Mouse (Mus musculus): ENCODE results near the gene Csk.

The Csk gene

GRCm38 (mm10) chr9:57602098-57602497 lies 51.3 kb downstream of the Csk start:
- DNase-seq (ENCODE audit: low spot score): no peak

DNA sequence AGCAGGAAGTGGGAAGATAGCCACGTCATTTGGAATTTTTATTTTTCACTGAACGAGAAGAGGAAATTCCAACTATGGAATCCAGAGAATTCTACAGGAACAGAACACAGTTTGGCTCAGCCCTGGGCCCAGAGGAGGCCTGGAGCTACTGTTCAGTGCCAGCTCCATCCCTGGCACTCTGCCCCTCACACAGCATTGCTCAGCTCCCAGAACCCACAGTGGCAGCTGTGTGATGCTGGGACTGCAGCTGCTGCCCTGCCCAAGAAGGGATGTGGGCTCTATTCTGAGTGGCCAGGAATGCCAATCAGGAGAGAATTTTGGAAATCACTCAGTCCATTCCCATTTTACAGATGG lies 52.1 kb downstream of the Csk start:
- DNase-seq (ENCODE audit: low spot score): no peak

DNA sequence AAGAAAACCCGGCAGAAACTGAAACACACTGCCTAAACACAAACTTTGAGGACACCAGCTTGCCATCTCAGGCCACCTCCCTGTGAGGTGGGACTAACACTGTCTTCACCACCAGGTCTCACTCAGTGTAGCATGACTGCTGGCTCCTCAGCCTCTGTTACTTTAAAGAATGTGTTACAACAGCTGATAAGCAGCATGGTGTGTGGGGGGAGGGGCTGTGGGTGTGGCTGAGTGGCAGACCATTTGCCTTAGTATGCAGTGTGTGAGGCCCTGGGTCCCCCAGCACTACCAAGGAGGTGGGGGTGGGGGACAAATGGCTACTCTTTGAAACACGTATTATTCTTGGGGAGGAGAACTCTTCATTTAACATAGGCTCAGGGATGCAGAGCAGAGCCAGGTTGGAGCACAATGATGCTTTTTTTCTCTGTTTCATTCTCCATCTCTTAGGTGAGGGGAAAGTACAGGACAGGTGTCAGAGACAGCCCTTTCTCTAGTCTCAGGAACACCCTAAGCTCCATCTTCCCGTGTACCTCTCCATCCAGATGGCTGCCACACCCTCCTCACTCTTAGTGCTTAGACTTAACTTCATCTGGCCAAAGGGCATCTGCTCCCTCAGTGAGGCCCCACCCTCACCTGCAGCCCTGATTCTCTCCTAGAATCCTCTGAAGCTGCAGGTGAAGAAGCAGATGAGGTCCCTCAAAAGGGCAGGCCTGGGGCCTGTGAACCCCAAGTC lies 52.6 kb downstream of the Csk start:
- DNase-seq (ENCODE audit: low spot score): no peak

- DNase-seq (ENCODE audit: low spot score): no peak
These were observed 54.4 kb downstream of the Csk start for GRCm38 (mm10) chr9:57598851-57599563.

GRCm38 (mm10) chr9:57597929-57598382 lies 55.5 kb downstream of the Csk start:
- no peak for DNase-seq (ENCODE audit: low spot score)

GRCm38 (mm10) chr9:57597265-57597664 lies 56.2 kb downstream of the Csk start:
- DNase-seq (ENCODE audit: low spot score): no peak

DNA sequence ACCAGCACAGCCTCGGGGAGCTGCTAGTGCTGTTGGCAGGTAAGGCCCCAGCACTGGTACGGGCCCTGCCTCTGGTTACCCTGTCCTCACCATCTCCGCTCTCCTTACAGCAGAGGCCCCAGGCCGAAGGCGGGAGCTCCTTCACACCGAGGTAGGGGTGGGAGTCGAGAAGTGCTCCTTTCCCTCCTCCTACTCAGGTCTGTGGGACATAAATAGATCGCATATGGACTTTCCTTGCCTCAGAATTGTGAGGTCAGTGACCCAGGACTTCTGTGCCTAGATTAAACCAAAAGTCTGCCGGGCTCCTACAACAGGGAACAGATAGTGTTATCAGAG lies 59.3 kb downstream of the Csk start:
- DNase-seq (ENCODE audit: low spot score): no peak

DNA sequence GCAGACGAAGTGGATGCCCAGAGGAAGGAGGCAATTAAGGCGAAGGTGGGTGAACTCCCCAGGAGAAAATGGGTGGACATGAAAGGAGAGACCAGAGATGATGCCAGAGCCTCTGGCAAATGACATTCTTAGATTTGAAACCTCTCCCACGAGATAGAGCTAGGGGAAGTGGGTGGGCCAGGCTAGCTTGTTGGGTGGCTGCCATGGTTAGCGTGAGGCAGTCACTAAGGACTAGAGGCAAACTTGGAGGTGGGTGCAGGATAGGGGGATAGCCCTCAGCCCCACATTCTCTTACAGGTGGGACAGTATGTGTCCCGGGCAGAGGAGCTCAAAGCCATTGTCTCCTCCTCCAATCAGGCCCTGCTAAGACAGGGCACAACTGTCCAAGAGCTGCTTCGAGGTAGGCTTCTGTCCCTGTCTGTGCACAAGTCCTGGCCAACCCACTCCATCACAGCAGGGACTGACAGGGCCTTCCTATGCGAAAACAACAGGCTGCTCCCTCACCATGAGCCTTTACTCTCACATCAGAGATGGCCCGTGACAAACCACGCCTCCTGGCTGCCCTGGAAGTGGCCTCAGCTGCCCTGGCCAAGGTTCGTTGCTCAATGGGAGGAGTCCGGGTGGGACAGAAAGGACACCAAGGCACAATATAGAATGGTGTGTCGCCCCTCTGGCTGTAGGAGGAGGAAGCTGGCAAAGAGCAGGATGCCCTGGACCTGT lies 59.8 kb downstream of the Csk start:
- no peak for DNase-seq (ENCODE audit: low spot score)

GRCm38 (mm10) chr9:57590726-57591125 lies 62.7 kb downstream of the Csk start:
- no peak for DNase-seq (ENCODE audit: low spot score)

- peak; percentile 31 for DNase-seq (ENCODE audit: low spot score)
These were observed 64.0 kb downstream of the Csk start, which contains the start of gene Ulk3 for GRCm38 (mm10) chr9:57589224-57590126. Gene Ulk3 (plus strand): TSS chr9:57589452.

DNA sequence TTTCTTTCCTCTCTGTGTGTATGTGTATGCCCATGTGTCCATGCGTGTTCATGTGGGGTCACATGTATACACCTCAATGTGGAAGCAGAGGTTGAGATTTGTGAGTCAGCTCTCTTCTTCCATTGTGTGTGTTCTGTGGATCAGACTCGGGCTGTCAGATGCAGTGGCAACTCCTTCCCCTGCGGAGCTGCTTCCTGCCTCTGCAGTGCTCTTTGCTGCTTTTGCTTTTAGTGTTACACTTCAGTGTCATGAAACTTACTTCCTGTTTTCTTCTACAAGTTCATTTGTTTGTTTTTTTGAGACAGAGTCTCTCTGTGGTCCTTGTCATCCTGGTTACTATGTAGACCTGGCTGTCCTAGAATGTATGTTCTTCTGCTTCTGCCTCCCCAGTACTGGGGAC lies 68.4 kb downstream of the Csk start:
- DNase-seq (ENCODE audit: low spot score): no peak

DNA sequence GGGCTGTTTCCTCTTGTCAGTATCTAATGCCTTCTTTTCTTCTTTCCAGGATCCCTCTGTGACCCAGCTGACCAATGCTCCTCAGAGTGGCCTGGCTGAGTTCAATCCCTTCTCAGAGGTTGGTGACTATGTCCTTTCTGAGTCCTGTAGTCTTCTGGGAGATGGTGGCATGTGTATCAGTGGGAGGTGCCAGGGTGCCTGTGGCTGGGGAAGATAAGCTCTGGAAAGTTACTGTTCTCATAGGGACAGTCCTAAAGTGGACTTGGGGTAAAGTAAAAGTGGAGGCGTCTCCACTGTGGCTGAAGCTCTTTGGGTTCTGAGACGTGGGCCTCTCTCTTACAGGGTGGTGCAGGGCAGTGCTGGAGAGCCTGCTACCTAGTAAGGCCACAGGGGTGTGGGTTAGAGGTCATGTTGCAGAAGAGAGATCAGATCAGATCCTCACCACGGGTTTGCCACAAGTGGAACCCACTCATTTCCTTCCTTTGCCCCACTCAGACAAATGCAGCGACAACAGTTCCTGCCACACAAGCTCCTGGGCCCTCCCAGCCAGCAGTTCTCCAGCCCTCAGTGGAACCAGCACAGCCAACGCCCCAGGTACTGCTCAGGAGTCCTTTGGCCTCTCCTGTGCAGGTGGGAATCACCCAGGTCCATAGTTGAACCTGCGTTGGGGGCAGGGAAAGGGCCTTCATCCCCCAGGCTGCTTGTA lies 76.1 kb downstream of the Csk start:
- DNase-seq (ENCODE audit: low spot score): no peak
